Mouse (Mus musculus): Measurements from ENCODE around the gene Sesn2. TPM values are rescaled to one million over a fixed set of nuclear protein-coding genes. Genes with fewer than 3 reads are reported as not detected.
"Not testable (repeated sequence)": the region's sequence is repeated elsewhere in the genome, so short reads cannot be mapped to it uniquely, and the experiment has no call there.

The Sesn2 gene
- polyA plus RNA-seq, 1 experiment from 2014 or later = 11.7 TPM

DNA sequence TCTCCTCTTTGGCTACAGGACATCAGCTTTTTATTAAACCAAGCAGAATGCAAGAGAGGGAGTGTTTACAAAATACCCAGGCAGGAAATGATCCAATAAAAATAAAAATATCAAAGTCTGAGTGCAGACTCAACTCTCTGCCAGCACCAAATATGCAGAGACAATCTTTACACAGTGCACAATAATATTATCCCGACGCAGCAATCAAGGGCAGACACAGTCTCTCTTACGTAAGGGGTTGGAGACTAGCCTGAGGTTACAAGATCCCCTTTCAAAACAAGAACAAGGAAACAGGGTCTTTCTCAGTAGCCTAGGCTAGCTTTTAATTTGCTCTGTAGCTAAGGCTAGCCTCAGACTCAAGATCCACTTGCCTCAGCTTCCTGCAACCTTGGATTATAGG, 21.8 kb downstream of the Sesn2 start:
- WGBS = 91% methylated on average over 3 of the region's 3 CpGs
- H3K9me3 ChIP-seq (replicated peaks) = no peaks in the 10 kb centered on the region
- no peak overlapping the region for H3K4me3 ChIP-seq
- H3K4me1 ChIP-seq = peaks cover 5% of the 10 kb centered on the region; the same call in 1 of the 2 replicates
- no peaks in the 10 kb centered on the region for H3K27me3 ChIP-seq (ENCODE audit: low read depth, poor library complexity, severe bottlenecking)
- no peak overlapping the region for H3K27ac ChIP-seq
- no peak for DNase-seq (ENCODE audit: low spot score)
- H3K36me3 ChIP-seq = peaks cover 20% of the 10 kb centered on the region

DNA sequence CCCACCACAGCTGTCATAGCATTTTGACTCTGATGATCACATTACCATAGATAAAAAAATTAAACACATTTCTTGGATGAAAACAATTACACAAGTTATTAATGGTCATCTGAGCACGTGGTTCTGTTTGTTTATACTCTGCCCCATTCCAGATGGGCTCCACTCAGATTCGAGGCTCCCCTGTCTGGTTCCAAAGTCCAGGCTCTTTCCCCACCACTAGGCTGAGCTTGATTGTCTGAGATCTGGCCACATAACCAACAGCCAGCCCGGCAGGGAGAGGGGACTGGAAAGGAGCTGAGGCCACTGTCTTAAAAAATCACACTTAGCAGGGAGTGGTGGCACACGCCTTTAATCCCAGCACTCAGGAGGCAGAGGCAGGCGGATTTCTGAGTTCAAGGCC, 25.5 kb downstream of the Sesn2 start:
- WGBS = 79% methylated on average over 5 of the region's 5 CpGs
- no peaks in the 10 kb centered on the region for H3K27me3 ChIP-seq (ENCODE audit: low read depth, poor library complexity, severe bottlenecking)
- DNase-seq (ENCODE audit: low spot score) = no peak
- no peak overlapping the region for H3K4me3 ChIP-seq
- H3K9me3 ChIP-seq (replicated peaks) = no peaks in the 10 kb centered on the region
- no peaks in the 10 kb centered on the region for H3K36me3 ChIP-seq
- H3K4me1 ChIP-seq = peaks cover 5% of the 10 kb centered on the region; the same call in 1 of the 2 replicates
- no peak overlapping the region for H3K27ac ChIP-seq

DNA sequence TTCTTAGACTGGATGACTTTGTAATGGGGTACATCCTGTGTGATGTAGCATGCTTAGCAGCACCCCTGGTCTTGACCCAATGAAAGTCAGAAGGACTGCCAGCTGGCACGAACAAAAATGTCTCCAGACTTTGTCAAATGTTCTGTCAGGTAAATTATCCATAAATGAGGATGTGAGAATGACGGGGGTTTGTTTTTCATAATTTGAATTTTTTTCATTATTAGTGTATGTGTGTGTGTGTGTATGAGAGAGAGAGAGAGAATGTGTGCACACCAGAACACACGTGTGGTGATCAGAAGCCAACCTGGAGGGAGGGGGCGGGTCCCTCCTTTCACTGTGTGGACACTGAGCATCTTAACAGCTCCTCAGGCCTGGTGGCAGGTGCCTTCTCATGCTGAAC, 26.1 kb downstream of the Sesn2 start:
- WGBS = 88% methylated on average over 4 of the region's 4 CpGs
- Histone ChIP-seq H3K36me3 (no peaks in the 10 kb centered on the region), H3K27ac (no peak overlapping the region), H3K9me3 (replicated peaks) (no peaks in the 10 kb centered on the region), H3K27me3 (ENCODE audit: low read depth, poor library complexity, severe bottlenecking) (no peaks in the 10 kb centered on the region), H3K4me3 (no peak overlapping the region), H3K4me1 (peaks cover 5% of the 10 kb centered on the region; the same call in 1 of the 2 replicates)
- no peak for DNase-seq (ENCODE audit: low spot score)

DNA sequence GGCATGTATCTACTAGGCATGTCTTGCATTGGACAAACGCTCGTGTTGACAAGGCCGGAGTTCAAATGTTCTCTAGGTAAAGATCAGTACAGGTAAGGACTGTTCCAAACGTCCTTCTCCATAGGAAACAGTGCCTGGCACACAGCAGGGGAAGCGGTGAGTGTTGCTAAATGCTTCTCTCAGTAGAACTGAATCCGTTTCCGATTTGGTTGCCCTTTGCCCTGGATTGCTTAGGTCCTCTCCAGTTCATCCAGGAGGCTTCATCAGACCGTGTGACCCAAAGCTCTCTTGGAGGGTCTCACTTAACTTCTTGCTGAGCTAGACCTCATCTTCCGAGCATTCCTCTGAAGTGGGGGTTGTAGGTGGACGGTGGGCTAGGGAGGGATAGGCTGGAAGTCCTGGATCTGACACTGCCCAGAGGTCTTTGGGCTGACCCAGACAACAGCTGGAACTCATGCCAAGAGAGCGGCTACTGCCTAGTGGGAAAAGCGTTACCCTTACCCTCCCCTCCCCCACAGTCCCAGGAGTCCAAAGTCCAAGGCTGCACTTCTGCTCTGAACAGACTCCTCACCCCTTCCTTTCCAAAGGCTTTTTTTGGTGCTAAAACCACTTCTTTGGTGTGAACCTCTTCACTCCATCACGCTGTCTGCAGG, 27.2 kb downstream of the Sesn2 start:
- H3K27ac ChIP-seq = no peak overlapping the region
- no peaks in the 10 kb centered on the region for H3K36me3 ChIP-seq
- DNase-seq (ENCODE audit: low spot score) = no peak
- no peaks in the 10 kb centered on the region for H3K27me3 ChIP-seq (ENCODE audit: low read depth, poor library complexity, severe bottlenecking)
- peaks cover 5% of the 10 kb centered on the region; the same call in 1 of the 2 replicates for H3K4me1 ChIP-seq
- no peak overlapping the region for H3K4me3 ChIP-seq
- H3K9me3 ChIP-seq (replicated peaks) = no peaks in the 10 kb centered on the region
- 79% methylated on average over 13 of the region's 13 CpGs for WGBS

DNA sequence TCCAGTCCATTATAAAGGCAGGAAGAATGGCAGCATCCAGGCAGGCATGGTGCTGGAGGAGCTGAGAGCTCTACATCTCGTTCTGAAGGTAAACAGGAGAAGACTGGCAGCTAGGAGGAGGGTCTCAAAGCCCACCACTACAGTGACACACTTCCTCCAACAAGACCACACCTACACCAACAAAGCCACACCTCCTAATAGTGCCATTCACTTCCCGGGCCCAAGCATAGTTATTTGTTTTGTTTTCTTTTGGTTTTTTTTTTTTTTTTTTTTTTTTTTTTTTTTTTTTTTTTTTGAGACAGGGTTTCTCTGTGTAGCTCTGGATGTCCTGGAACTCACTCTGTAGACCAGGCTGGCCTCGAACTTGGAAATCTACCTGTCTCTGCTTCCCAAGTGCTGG, 28.2 kb downstream of the Sesn2 start:
- not testable (repeated sequence) for DNase-seq (ENCODE audit: low spot score); H3K27ac ChIP-seq
- WGBS = 65% methylated on average over 3 of the region's 3 CpGs

DNA sequence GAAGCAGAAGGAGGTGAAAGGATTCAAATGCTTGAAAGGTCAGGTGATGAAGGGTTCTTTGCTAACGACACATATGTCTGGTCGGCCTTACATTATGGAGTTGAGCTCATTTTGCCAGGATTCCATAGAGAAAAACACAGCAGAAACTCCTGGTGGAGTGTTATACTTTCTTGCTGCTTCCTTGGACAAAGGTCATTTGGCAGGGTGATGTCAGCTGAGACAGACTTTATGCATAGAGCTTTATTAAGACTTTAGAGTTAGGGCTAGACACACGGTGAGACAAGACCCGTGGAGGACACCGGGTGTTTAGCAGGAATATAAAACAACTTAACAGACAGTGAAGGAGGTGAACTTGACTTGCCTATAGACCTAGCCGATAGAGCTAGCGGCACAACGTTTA, 32.5 kb downstream of the Sesn2 start:
- no peak for DNase-seq (ENCODE audit: low spot score)
- H3K4me3 ChIP-seq = no peak overlapping the region
- H3K36me3 ChIP-seq = no peaks in the 10 kb centered on the region
- H3K9me3 ChIP-seq (replicated peaks) = no peaks in the 10 kb centered on the region
- no peaks in the 10 kb centered on the region for H3K27me3 ChIP-seq (ENCODE audit: low read depth, poor library complexity, severe bottlenecking)
- 90% methylated on average over 8 of the region's 8 CpGs for WGBS
- no peak overlapping the region for H3K27ac ChIP-seq
- H3K4me1 ChIP-seq = no peaks in the 10 kb centered on the region

More for the DNA sequence above, 28.2 kb downstream of the Sesn2 start:
- not testable (repeated sequence) for H3K4me3 ChIP-seq; H3K27me3 ChIP-seq (ENCODE audit: low read depth, poor library complexity, severe bottlenecking); H3K4me1 ChIP-seq; H3K36me3 ChIP-seq; H3K9me3 ChIP-seq (replicated peaks)

DNA sequence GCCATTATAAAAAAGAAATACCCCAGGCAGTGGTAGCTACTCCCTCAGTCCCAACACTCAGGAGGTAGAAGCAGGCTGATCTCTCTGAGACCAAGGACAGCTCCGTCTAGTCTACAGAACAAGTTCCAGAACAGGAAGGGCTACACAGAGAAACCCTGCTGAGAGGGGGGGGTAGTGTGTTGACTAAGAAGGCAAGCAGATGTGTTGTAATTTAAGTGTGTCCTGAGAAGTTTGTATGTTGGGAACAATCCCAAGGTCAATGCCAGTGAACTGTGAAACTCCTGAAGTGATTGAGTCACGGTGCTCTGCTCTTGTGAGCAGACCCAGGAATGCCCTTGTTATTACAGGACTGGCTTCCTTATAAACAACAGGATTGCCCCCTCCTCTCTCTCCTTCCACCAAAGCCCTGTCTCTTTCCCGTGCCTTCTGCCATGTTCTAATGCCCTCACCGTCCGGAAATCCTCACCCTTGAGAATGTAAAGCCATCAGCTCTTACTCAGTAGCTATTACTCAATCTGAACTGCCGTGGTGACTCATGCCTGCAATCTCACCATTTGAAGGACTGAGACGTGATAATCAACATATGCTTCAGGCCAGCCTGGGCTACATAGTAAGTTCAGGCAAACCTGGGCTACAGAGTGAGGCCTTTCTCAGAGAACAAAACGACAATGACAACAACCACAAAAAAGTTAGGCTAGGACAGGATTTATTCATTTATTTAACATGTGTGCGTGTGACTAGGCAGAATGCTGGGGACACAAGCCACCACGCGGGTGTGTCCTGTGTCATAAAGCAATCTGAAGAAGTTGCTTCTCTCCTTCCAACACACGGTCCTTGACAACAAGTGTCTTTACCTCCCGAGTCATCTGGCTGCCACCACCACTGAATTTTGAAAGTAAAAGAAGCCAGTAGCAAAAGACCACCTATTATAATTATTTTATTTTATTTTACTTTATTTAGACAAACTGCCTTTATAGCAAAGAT, 34.1 kb downstream of the Sesn2 start:
- no peaks in the 10 kb centered on the region for H3K27me3 ChIP-seq (ENCODE audit: low read depth, poor library complexity, severe bottlenecking)
- DNase-seq (ENCODE audit: low spot score) = no peak
- H3K9me3 ChIP-seq (replicated peaks) = no peaks in the 10 kb centered on the region
- no peak overlapping the region for H3K4me3 ChIP-seq
- H3K4me1 ChIP-seq = no peaks in the 10 kb centered on the region
- no peak overlapping the region for H3K27ac ChIP-seq
- 82% methylated on average over 13 of the region's 13 CpGs for WGBS
- no peaks in the 10 kb centered on the region for H3K36me3 ChIP-seq

DNA sequence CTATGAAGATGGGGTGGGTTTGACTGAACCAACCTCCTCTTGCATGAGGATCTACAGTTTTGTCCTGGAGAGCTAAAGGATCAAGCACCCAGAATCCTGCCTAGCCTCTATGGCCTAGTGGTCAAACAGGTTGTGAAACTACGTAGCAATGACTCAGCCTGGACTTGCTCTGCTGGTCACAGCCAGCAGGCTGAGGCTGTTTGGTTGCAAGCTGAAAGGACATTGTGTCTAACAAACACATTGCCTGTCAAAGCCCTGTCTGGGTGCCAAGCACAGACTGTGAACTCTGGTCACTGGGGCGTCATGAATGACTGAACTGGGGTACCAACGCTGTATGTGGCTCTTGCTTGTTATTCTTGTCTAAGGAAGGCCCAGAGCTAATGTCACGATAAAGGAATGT, 35.7 kb downstream of the Sesn2 start:
- H3K9me3 ChIP-seq (replicated peaks) = no peaks in the 10 kb centered on the region

DNA sequence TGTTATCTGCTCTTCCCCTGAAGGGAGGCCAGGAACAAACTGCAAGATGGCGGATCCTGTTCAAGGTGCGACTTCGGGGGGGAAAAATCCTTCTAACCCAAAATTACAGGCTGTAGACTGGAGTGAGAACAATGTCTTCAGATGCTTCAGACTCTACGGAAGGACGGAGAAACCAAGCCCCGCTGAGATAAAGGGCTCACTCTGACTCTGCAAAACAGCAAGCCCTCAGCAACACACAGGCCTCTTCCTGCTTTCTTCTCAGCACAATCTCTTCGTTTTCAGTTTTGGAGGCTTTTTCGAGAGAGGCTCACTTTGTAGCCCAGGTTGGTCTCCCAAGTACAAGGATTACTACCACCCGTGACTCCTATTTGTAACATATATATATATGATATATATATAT, 36.9 kb downstream of the Sesn2 start:
- Histone ChIP-seq H3K4me1 (peaks cover 16% of the 10 kb centered on the region), H3K36me3 (no peaks in the 10 kb centered on the region), H3K27me3 (ENCODE audit: low read depth, poor library complexity, severe bottlenecking) (no peaks in the 10 kb centered on the region), H3K9me3 (replicated peaks) (no peaks in the 10 kb centered on the region), H3K4me3 (no peak overlapping the region), H3K27ac (no peak overlapping the region)
- no peak for DNase-seq (ENCODE audit: low spot score)
- WGBS = 90% methylated on average over 9 of the region's 9 CpGs

More for the DNA sequence above, 35.7 kb downstream of the Sesn2 start:
- no peak for DNase-seq (ENCODE audit: low spot score)
- H3K27ac ChIP-seq = no peak overlapping the region
- no peak overlapping the region for H3K4me3 ChIP-seq
- 82% methylated on average over 4 of the region's 4 CpGs for WGBS
- H3K36me3 ChIP-seq = no peaks in the 10 kb centered on the region
- H3K4me1 ChIP-seq = peaks cover 14% of the 10 kb centered on the region
- no peaks in the 10 kb centered on the region for H3K27me3 ChIP-seq (ENCODE audit: low read depth, poor library complexity, severe bottlenecking)

DNA sequence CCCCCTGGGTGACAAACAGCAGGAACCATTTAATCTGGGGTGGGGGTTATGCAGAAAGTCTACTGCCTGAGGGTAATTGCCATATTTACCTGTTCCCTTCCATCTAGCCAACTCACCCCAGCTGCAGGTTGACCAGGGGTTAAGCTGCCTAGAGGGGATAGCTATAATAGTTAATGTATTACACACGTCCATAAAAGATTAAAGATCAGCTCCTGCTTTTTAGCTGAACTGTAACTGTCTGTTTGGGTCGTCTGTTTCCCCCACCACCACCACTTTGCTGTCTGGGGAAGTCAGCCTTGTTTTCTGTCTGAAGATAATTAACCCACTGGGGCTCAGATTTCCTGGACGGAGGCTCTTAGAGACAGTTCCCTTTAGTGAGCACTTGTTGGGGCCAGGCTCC, 40.4 kb downstream of the Sesn2 start:
- H3K4me1 ChIP-seq = peaks cover 16% of the 10 kb centered on the region
- H3K4me3 ChIP-seq = no peak overlapping the region
- no peaks in the 10 kb centered on the region for H3K9me3 ChIP-seq (replicated peaks)
- no peaks in the 10 kb centered on the region for H3K36me3 ChIP-seq
- H3K27me3 ChIP-seq (ENCODE audit: low read depth, poor library complexity, severe bottlenecking) = no peaks in the 10 kb centered on the region
- 5% methylated on average over 3 of the region's 3 CpGs for WGBS
- H3K27ac ChIP-seq = 0 out of 2 replicates have a peak overlapping the region, but pooled peaks have one; percentile 16
- DNase-seq (ENCODE audit: low spot score) = no peak

DNA sequence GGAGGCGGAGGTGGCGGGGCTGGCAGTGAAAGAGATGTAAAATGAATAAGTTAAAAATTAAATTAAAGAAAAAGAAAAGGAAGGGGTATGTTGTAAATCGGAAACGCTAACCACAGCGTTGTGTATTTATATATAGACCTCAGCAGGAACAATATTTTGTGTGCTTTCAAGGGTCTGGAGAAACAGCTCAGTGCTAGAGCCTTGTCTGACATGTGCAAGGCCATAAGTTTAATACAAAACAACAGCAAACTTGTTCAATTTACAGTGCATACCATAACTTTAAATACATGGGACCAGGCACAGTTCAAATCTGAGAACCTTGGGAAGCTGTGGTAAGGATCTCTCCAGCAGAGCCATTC, 46.1 kb downstream of the Sesn2 start:
- WGBS = 5% methylated on average over 5 of the region's 5 CpGs
- no peak for DNase-seq (ENCODE audit: low spot score)
- Histone ChIP-seq H3K4me1 (peaks cover 18% of the 10 kb centered on the region), H3K27ac (peak overlapping the region; percentile 80; the same call in 1 of the 2 replicates), H3K4me3 (peak overlapping the region; percentile 74), H3K27me3 (ENCODE audit: low read depth, poor library complexity, severe bottlenecking) (no peaks in the 10 kb centered on the region), H3K36me3 (peaks cover 30% of the 10 kb centered on the region), H3K9me3 (replicated peaks) (no peaks in the 10 kb centered on the region)

DNA sequence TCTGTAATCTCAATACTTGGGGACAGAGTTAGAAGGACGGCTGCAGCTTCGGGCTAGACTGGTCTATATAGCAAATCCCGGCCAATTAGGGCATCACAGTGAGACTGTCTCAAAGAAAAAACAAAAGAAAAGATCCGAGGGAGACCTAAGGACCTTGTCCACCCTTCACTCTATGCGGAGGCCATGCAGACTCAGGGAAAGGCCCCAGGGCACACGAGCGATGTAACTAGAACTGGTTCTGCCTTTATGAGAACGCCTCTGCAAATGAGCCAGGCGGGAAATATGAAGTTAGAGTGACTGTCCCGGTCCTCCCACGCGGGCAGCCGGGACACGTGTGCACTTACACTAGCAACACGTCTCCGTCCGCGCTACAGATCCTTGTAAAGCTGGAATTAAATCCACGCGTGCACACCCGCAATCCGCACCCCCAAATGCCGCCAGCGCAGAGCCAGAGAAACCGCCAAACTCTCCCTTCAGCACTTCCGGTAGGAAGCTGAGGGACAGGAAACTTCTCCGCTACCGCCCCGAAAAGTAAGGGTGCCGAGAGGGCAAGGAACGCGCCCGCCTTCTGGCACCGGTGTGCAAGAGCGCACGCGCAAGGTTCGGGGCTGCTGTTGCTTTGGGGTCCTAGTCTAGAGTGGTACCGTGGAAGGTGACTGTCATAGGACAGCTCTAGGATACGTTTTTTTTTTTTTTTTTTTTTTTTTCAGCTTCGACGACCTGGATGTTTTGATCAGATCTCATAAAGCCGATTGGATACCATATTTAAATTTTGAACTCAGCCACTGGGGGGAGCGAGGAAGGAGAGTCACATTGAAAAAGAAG, 46.7 kb downstream of the Sesn2 start, which contains the start of gene Med18:
Gene Med18 (minus strand): TSS at position 492 of the 825 bp plus-strand sequence.
- peak within 1 kb of the TSS; percentile 74 for H3K4me3 ChIP-seq
- peak within 1 kb of the TSS; percentile 80 for H3K27ac ChIP-seq
- under 1% methylated on average over 44 of the region's 44 CpGs for WGBS
- peak; percentile 96 for DNase-seq (ENCODE audit: low spot score)
- H3K9me3 ChIP-seq (replicated peaks) = no peaks in the 10 kb centered on the region
- no peaks in the 10 kb centered on the region for H3K27me3 ChIP-seq (ENCODE audit: low read depth, poor library complexity, severe bottlenecking)
- H3K36me3 ChIP-seq = peaks cover 36% of the 10 kb centered on the region
- H3K4me1 ChIP-seq = peaks cover 18% of the 10 kb centered on the region

Measured in limb, embryonic 10.5 days (tissue).